Mouse (Mus musculus): ENCODE data around the gene Papln.

GRCm38 (mm10) chr12:83716416-83717184 lies 46.8 kb upstream of the Papln start:
- TF ChIP-seq MAFK (IDR thresholded peaks at IDR 0.05; ENCODE audit: insufficient read depth, low read depth, low read length) (no peak), ZNF384 (IDR thresholded peaks at IDR 0.05; ENCODE audit: low read depth, low read length) (no peak), CHD2 (IDR thresholded peaks at IDR 0.05; ENCODE audit: low read depth, low read length) (no peak), HCFC1 (IDR thresholded peaks at IDR 0.05; ENCODE audit: borderline replicate concordance, insufficient read depth, low read length) (no peak)

All from ES-E14 (cell line).